Mouse (Mus musculus): ENCODE measurements at regions not wholly inside any gene's neighbourhood (a gene's known extent, or its start where the extent isn't known, plus 50 kb on each side); places are given as distances from the start of the nearest gene placed in this dataset.

DNA sequence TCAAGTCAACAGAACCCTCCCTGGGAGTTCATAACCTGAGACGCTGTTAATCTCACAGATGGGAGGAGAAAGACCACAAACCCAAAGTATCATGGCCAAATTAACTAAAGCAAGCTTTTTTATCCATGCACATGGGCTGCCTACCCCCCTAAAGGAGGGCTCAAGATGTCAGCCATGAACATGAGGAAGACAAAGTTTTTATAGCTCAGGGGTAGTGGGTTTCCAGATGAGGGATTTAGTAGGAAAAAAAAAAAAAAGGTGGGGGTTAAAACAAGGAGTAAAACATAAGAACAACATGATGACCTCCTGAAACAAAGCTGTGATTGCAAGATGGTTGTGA is 314.8 kb upstream of the Jmjd1c start:
- TF ChIP-seq CTCF (IDR thresholded peaks at IDR 0.05; ENCODE audit: low read depth): no peak
- no peak for TF ChIP-seq EP300 (IDR thresholded peaks at IDR 0.05; ENCODE audit: low read depth)

Measured in liver, embryonic 14.5 days (tissue).